Mouse (Mus musculus) megakaryocyte, embryonic 14.5 days (primary cell): ENCODE results near the gene Tcea3.

Experiments
- FLI1 ChIP-seq: IDR thresholded peaks from 2 replicates; pipeline ENCODE4 v1.6.1; 2012; ENCODE audit warnings: low read length, inconsistent platforms, mixed read lengths
- GATA1 ChIP-seq: IDR thresholded peaks from 3 replicates; pipeline ENCODE4 v1.6.1; 2012; ENCODE audit warnings: mixed read lengths, low read length, inconsistent platforms, borderline replicate concordance

- no peak for TF ChIP-seq GATA1
- TF ChIP-seq FLI1, result no peak
Measured at GRCm38 (mm10) chr4:136227408-136227807, 20.1 kb upstream of the Tcea3 start.
